Mouse (Mus musculus): ENCODE measurements around the gene Yars. TPM values are rescaled to one million over a fixed set of nuclear protein-coding genes. Genes with fewer than 3 reads are reported as not detected.

The Yars gene
- polyA plus RNA-seq, 2 experiments from 2014 or later: 27.4 to 42.1 TPM

- no peak for ATAC-seq
Observed at GRCm38 (mm10) chr4:129227985-129228381, 38.4 kb downstream of the Yars start.

- no peak for ATAC-seq
Observed at GRCm38 (mm10) chr4:129230926-129231325, 41.4 kb downstream of the Yars start.

- no peak for ATAC-seq
Observed at GRCm38 (mm10) chr4:129231594-129232450, 42.3 kb downstream of the Yars start.

GRCm38 (mm10) chr4:129232561-129233360 is 43.2 kb downstream of the Yars start:
- no peak for ATAC-seq

GRCm38 (mm10) chr4:129234488-129234887 is 44.9 kb downstream of the Yars start:
- peak; percentile 54 for ATAC-seq

GRCm38 (mm10) chr4:129235147-129235546 is 45.6 kb downstream of the Yars start:
- ATAC-seq: no peak

GRCm38 (mm10) chr4:129236236-129236813 is 46.8 kb downstream of the Yars start:
- no peak for ATAC-seq

GRCm38 (mm10) chr4:129237843-129238441 is 48.4 kb downstream of the Yars start:
- no peak for ATAC-seq

- no peak for ATAC-seq
Observed at GRCm38 (mm10) chr4:129238579-129239016, 49.0 kb downstream of the Yars start.

- no peak for ATAC-seq
Observed at GRCm38 (mm10) chr4:129239075-129239474, 49.5 kb downstream of the Yars start.

GRCm38 (mm10) chr4:129241898-129242297 is 52.3 kb downstream of the Yars start:
- no peak for ATAC-seq

- no peak for ATAC-seq
Observed at GRCm38 (mm10) chr4:129242327-129242726, 52.8 kb downstream of the Yars start.

GRCm38 (mm10) chr4:129242761-129243160 is 53.2 kb downstream of the Yars start:
- ATAC-seq: no peak

- ATAC-seq: no peak
Observed at GRCm38 (mm10) chr4:129244802-129245201, 55.2 kb downstream of the Yars start.

- ATAC-seq: no peak
Observed at GRCm38 (mm10) chr4:129246360-129247301, 57.1 kb downstream of the Yars start.

GRCm38 (mm10) chr4:129247381-129248242 is 58.1 kb downstream of the Yars start:
- no peak for ATAC-seq

- ATAC-seq: no peak
Observed at GRCm38 (mm10) chr4:129248243-129248767, 58.7 kb downstream of the Yars start.

- no peak for ATAC-seq
Observed at GRCm38 (mm10) chr4:129249288-129249687, 59.7 kb downstream of the Yars start.

- ATAC-seq: no peak
Observed at GRCm38 (mm10) chr4:129250759-129251481, 61.4 kb downstream of the Yars start.

Data from CD4-positive, CD25-positive, alpha-beta regulatory T cell, adult 4 months (primary cell).